Mouse (Mus musculus) kidney, embryonic 16.5 days (tissue): ENCODE data around the gene S100a6. TPM values are rescaled to one million over a fixed set of nuclear protein-coding genes. Genes with fewer than 3 reads are reported as not detected.

Experiments
- ATAC-seq: fragments of 200-750 bp; cut with Nextera tagmentation; 2 replicates; pipeline ENCODE4 v1.8.0; 2017; ENCODE audit warnings: moderate TSS enrichment; ENCODE audit not compliant: low FRiP score, low TSS enrichment
- H3K27ac ChIP-seq: fragments of 300-500 bp; sonication (generic); 2 replicates; pipeline ENCODE4 v1.5.1; 2014; ENCODE audit warnings: low read length
- H3K27me3 ChIP-seq: fragments of 300-500 bp; sonication (generic); 2 replicates; pipeline ENCODE4 v1.6.1; 2014; ENCODE audit warnings: low read length, control low read depth, mixed read lengths; ENCODE audit not compliant: insufficient read depth
- H3K36me3 ChIP-seq: fragments of 300-500 bp; sonication (generic); 2 replicates; pipeline ENCODE4 v1.6.1; 2014; ENCODE audit warnings: low read length, control low read depth, mixed read lengths; ENCODE audit not compliant: insufficient read depth
- H3K4me1 ChIP-seq: fragments of 300-500 bp; sonication (generic); 2 replicates; pipeline ENCODE4 v1.6.1; 2014; ENCODE audit warnings: low read length, control low read depth, mixed read lengths; ENCODE audit not compliant: insufficient read depth
- H3K4me2 ChIP-seq: fragments of 300-500 bp; sonication (generic); replicated peaks from 2 replicates; pipeline ENCODE4 v1.6.1; 2014; ENCODE audit warnings: low read depth, low read length
- H3K4me3 ChIP-seq: fragments of 300-500 bp; sonication (generic); 2 replicates; pipeline ENCODE4 v1.5.1; 2014; ENCODE audit warnings: mild to moderate bottlenecking, low read length
- H3K9ac ChIP-seq: fragments of 300-500 bp; sonication (generic); replicated peaks from 2 replicates; pipeline ENCODE4 v1.6.1; 2014; ENCODE audit warnings: low read length
- H3K9me3 ChIP-seq: fragments of 300-500 bp; sonication (generic); 2 replicates; pipeline ENCODE4 v1.6.1; 2016; ENCODE audit warnings: low read length, control low read depth
- WGBS: fragments of 180-500 bp; shearing (Covaris S2); extraction: QIAGEN DNeasy Blood & Tissue Kit; methylation state at CpG from one replicate; pipeline ENCODE4 v1.1.7; 2014; 5-methylcytosine and 5-hydroxymethylcytosine counted together
- polyA plus RNA-seq: library from polyadenylated mRNA; unstranded; fragments of >200 nt; fragmentation: Nextera tagmentation; extraction: Ambion mirVana; gene quantifications from 2 replicates; pipeline ENCODE4 v1.2.1, GENCODE M21; 2015

The S100a6 gene
- polyA plus RNA-seq, 1 experiment from 2014 or later, result 181 TPM

- no peak overlapping the region for H3K4me2 ChIP-seq
- H3K4me3 ChIP-seq, result no peak overlapping the region
- no peak overlapping the region for H3K9ac ChIP-seq
- ATAC-seq, result no peak
- H3K27me3 ChIP-seq, result no peaks in the 10 kb centered on the region
- H3K36me3 ChIP-seq, result no peaks in the 10 kb centered on the region
- no peak overlapping the region for H3K27ac ChIP-seq
- peaks cover 6% of the 10 kb centered on the region; the same call in 1 of the 2 replicates for H3K9me3 ChIP-seq
- peaks cover 3% of the 10 kb centered on the region for H3K4me1 ChIP-seq
- 46% methylated on average over 7 of the region's 7 CpGs for WGBS
Measured at GRCm38 (mm10) chr3:90621552-90621951, 8.9 kb downstream of the S100a6 start.

GRCm38 (mm10) chr3:90623435-90624071 is 10.9 kb downstream of the S100a6 start:
- WGBS, result 23% methylated on average over 2 of the region's 2 CpGs
- no peak overlapping the region for H3K9ac ChIP-seq
- H3K4me2 ChIP-seq, result no peak overlapping the region
- H3K9me3 ChIP-seq, result no peaks in the 10 kb centered on the region
- ATAC-seq, result peak; percentile 33; the same call in 1 of the 2 replicates
- H3K4me3 ChIP-seq, result no peak overlapping the region
- H3K4me1 ChIP-seq, result peaks cover 3% of the 10 kb centered on the region
- no peaks in the 10 kb centered on the region for H3K36me3 ChIP-seq
- no peak overlapping the region for H3K27ac ChIP-seq
- H3K27me3 ChIP-seq, result no peaks in the 10 kb centered on the region

- H3K36me3 ChIP-seq, result no peaks in the 10 kb centered on the region
- ATAC-seq, result no peak
- no peak overlapping the region for H3K9ac ChIP-seq
- H3K27me3 ChIP-seq, result no peaks in the 10 kb centered on the region
- no peak overlapping the region for H3K4me2 ChIP-seq
- no peaks in the 10 kb centered on the region for H3K9me3 ChIP-seq
- 55% methylated on average over 5 of the region's 5 CpGs for WGBS
- H3K27ac ChIP-seq, result no peak overlapping the region
- H3K4me1 ChIP-seq, result peaks cover 3% of the 10 kb centered on the region
- no peak overlapping the region for H3K4me3 ChIP-seq
Measured at GRCm38 (mm10) chr3:90625496-90625895, 12.8 kb downstream of the S100a6 start.

- ATAC-seq, result no peak
- 69% methylated on average over 9 of the region's 9 CpGs for WGBS
- H3K9me3 ChIP-seq, result no peaks in the 10 kb centered on the region
- H3K4me2 ChIP-seq, result no peak overlapping the region
- H3K9ac ChIP-seq, result no peak overlapping the region
- H3K27ac ChIP-seq, result peak overlapping the region; percentile 25; the same call in 1 of the 2 replicates
- H3K4me3 ChIP-seq, result no peak overlapping the region
- peaks cover 3% of the 10 kb centered on the region for H3K4me1 ChIP-seq
- no peaks in the 10 kb centered on the region for H3K36me3 ChIP-seq
- no peaks in the 10 kb centered on the region for H3K27me3 ChIP-seq
Measured at GRCm38 (mm10) chr3:90626266-90627021, 13.8 kb downstream of the S100a6 start.

GRCm38 (mm10) chr3:90627366-90627765 is 14.7 kb downstream of the S100a6 start:
- H3K9ac ChIP-seq, result no peak overlapping the region
- H3K4me1 ChIP-seq, result peaks cover 3% of the 10 kb centered on the region
- no peaks in the 10 kb centered on the region for H3K36me3 ChIP-seq
- no peaks in the 10 kb centered on the region for H3K27me3 ChIP-seq
- no peak overlapping the region for H3K4me2 ChIP-seq
- H3K4me3 ChIP-seq, result no peak overlapping the region
- no peaks in the 10 kb centered on the region for H3K9me3 ChIP-seq
- no peak overlapping the region for H3K27ac ChIP-seq
- WGBS, result 92% methylated on average over 5 of the region's 5 CpGs
- ATAC-seq, result no peak

- ATAC-seq, result peak; percentile 72; the same call in 1 of the 2 replicates
- Histone ChIP-seq H3K36me3 (no peaks in the 10 kb centered on the region), H3K4me2 (no peak overlapping the region), H3K9ac (no peak overlapping the region), H3K4me3 (no peak overlapping the region), H3K27ac (no peak overlapping the region), H3K27me3 (no peaks in the 10 kb centered on the region), H3K9me3 (no peaks in the 10 kb centered on the region), H3K4me1 (peaks cover 3% of the 10 kb centered on the region)
- WGBS, result 60% methylated on average over 4 of the region's 4 CpGs
Measured at GRCm38 (mm10) chr3:90627807-90628206, 15.1 kb downstream of the S100a6 start.

GRCm38 (mm10) chr3:90629298-90629697 is 16.6 kb downstream of the S100a6 start:
- no peaks in the 10 kb centered on the region for H3K36me3 ChIP-seq
- no peak overlapping the region for H3K27ac ChIP-seq
- no peak for ATAC-seq
- H3K9ac ChIP-seq, result no peak overlapping the region
- WGBS, result 64% methylated on average over 2 of the region's 2 CpGs
- H3K4me2 ChIP-seq, result no peak overlapping the region
- H3K4me1 ChIP-seq, result no peaks in the 10 kb centered on the region
- H3K4me3 ChIP-seq, result no peak overlapping the region
- no peaks in the 10 kb centered on the region for H3K9me3 ChIP-seq
- H3K27me3 ChIP-seq, result no peaks in the 10 kb centered on the region

GRCm38 (mm10) chr3:90631984-90632383 is 19.3 kb downstream of the S100a6 start:
- Histone ChIP-seq H3K27me3 (no peaks in the 10 kb centered on the region), H3K36me3 (no peaks in the 10 kb centered on the region), H3K4me2 (no peak overlapping the region), H3K9ac (no peak overlapping the region), H3K4me3 (no peak overlapping the region), H3K4me1 (no peaks in the 10 kb centered on the region), H3K27ac (no peak overlapping the region), H3K9me3 (no peaks in the 10 kb centered on the region)
- WGBS, result 83% methylated on average over 2 of the region's 2 CpGs
- ATAC-seq, result no peak

- Histone ChIP-seq H3K27ac (no peak overlapping the region), H3K27me3 (no peaks in the 10 kb centered on the region), H3K4me1 (no peaks in the 10 kb centered on the region), H3K9ac (no peak overlapping the region), H3K9me3 (no peaks in the 10 kb centered on the region), H3K4me3 (no peak overlapping the region), H3K4me2 (no peak overlapping the region), H3K36me3 (no peaks in the 10 kb centered on the region)
- no peak for ATAC-seq
- WGBS, result 58% methylated on average over 1 of the region's 1 CpGs
Measured at GRCm38 (mm10) chr3:90638511-90639275, 26.0 kb downstream of the S100a6 start.
